Comparison of ENCODE assay signal across 8 mouse cellular contexts in genomic region chr19:14890241-14891089, GRCm38 (mm10).
DNase-seq lines count a peak whose midpoint lies in the region; ATAC-seq lines count a peak whose summit lies in the region.

No protein-coding gene starts in this region.

- no peaks in the 10 kb centered on the region for H3K36me3 ChIP-seq in limb, embryonic 13.5 days

- H3K27me3 ChIP-seq in limb, embryonic 13.5 days = peaks cover 53% of the 10 kb centered on the region

- peak; percentile 87 for ATAC-seq in limb, embryonic 13.5 days (ENCODE audit: low FRiP score, low read depth)

- DNase-seq in gastrocnemius, postnatal 25 days = peak; percentile 7
- no peak for DNase-seq in gastrocnemius, adult 8-10 months (ENCODE audit: low spot score in 2 of 2)
- peak; percentile 12 to 33 for DNase-seq in cerebellum, adult 18-20 months
- DNase-seq in forelimb bud, embryonic 11.5 days (ENCODE audit: low read depth, low spot score) = peak; percentile 90
- DNase-seq in kidney, adult 9 months = peak; percentile 73
- DNase-seq in ovary, postnatal 36 days (ENCODE audit: low spot score) = peak; percentile 10
- DNase-seq in thymus, postnatal 0 days (ENCODE audit: low spot score) = no peak

- H3K9ac ChIP-seq in limb, embryonic 13.5 days = 0 out of 2 replicates have a peak overlapping the region, but pooled peaks have one; percentile 31

- peak overlapping the region; percentile 28 for H3K4me3 ChIP-seq in limb, embryonic 13.5 days

- H3K4me1 ChIP-seq in limb, embryonic 13.5 days = peaks cover 25% of the 10 kb centered on the region

- H3K4me2 ChIP-seq in limb, embryonic 13.5 days (replicated peaks) = peak overlapping the region; percentile 59

- H3K9me3 ChIP-seq in limb, embryonic 13.5 days = no peaks in the 10 kb centered on the region

- peak overlapping the region; percentile 48; the same call in 1 of the 2 replicates for H3K27ac ChIP-seq in limb, embryonic 13.5 days

- under 1% methylated on average over 21 of the region's 21 CpGs for WGBS in limb, embryonic 13.5 days

Comparison
In these comparisons a context has a peak if more than half of its experiments do, and no peak if none do; other contexts are left out.
1. DNase-seq: peak in gastrocnemius, postnatal 25 days (single experiment), cerebellum, adult 18-20 months (2 of 2), forelimb bud, embryonic 11.5 days (single experiment), kidney, adult 9 months (single experiment) and ovary, postnatal 36 days (single experiment); none in gastrocnemius, adult 8-10 months (0 of 2) and thymus, postnatal 0 days (single experiment).